Mouse (Mus musculus) mature B cell (primary cell): ENCODE results near the gene Smad3.

ENCODE experiments used
- in situ Hi-C: fragments of 300-500 bp; cut with MboI; formaldehyde crosslinking; loops from 2 replicates; pipeline ENCODE4 v1.14.3; 2019

Smad3 gene

DNA sequence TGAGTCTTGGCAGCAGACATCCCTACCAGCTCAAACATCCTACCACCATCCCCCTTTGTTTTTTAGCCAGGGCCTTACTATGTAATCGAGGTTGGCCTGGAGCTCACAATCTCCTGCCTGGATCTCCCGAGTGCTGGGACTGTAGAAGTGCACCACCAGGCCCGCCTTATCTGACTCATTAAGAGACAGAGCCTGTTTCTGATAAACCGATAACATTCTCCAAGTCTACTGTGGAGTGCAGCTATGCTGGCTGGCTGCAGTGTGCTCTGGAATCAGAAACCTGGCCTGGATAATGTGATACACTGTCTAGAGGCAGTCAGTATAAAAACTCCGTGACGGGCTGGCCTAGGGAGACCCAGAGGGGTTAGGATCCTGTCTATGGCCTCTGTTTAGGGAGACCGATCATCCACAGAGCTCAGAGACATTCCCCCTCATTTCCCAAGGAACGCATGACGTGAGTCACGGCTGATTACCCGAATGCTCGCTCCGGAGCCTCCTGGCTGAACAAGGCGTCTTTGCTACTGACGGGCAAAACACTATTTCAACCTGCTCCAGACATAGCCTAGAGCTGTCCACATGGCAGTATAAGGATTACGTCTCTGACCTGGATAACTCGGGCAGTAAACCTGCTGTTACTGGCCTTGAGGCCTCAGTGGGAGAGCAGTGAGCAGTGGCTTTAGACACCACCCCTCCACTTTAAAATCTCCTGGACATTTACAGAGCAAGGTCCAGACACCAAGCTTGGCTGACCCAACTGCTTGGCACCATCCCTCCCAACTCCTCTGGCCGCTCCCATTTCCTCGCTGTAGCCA lies 11.8 kb downstream of the Smad3 start:
- in situ Hi-C loops, result no loop called here

DNA sequence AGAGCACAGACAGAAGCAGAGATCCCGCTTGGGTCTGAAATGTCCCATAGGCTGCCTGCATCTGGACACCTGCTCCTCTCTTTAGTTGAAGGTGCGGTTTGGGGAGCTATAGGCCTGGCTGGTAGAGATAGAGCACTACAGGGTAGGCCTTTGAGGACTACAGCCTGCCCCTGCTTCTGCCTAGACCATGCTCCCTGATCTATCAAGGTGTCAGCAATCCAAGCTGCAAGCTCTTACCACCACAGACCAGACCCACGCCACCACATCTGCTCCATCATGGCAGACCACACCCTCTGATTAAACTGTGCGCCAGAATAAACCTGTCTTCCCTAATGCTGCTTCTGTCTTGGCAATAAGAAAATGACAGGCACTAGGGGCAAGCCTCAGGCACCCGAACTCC lies 13.2 kb downstream of the Smad3 start:
- in situ Hi-C loops, result no loop called here

DNA sequence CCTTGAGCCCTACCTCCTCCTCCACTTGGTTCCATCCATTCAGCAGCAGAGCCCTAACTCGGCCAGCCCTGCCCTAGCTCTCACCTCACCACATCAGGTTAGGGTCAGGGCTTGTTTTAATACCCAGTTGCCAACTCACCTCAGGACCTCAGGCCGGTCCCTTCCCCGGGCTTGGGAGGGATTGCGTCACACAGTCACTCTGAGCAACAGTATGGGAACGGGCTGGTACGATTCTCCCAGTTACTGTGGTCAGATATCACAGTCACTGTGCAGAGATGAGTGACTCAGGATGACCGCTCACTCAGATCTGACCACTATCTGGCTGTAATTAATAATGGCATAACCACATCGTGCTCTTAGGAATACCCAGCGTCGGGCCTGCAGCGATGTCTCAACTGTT lies 14.0 kb downstream of the Smad3 start:
- in situ Hi-C loops, result no loop called here

DNA sequence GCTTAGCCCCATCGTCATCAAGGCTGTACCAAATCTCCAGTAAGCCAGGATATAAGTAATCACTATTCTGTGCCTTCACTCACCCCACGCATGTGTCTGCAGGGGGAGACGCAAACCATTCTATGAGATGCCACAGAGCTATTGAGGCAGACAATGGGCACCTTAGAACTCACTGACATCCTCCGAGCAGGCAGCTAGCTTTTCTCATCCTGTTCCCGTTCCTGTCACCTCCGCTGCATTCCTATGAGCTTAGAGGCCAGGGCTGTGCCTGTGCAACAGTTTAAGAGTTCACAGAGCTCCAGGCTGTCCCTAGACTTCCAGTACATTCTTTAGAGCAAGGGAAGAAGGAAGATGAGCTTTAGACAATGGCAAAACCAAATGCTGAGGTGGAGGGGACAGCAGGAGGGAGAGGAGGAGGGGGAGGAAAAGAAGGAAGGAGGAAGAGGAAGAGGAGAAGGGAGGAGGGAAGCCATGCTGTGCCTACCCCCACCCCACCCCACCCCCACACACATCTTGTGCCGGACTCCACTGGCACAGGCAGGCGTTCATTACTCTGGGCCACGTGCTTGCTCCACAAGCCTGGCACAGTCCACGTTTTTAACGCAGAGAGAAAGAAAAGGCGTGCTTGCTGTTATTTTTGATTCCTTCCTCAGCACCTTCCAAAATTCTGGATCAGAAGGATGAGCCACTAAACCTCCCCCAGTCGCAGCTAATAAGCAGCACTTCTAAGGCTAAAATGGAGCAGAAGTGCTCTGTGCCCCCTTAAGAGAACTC lies 14.7 kb downstream of the Smad3 start:
- in situ Hi-C loops, result no loop called here

GRCm38 (mm10) chr9:63742318-63742717 lies 15.5 kb downstream of the Smad3 start:
- in situ Hi-C loops, result no loop called here

DNA sequence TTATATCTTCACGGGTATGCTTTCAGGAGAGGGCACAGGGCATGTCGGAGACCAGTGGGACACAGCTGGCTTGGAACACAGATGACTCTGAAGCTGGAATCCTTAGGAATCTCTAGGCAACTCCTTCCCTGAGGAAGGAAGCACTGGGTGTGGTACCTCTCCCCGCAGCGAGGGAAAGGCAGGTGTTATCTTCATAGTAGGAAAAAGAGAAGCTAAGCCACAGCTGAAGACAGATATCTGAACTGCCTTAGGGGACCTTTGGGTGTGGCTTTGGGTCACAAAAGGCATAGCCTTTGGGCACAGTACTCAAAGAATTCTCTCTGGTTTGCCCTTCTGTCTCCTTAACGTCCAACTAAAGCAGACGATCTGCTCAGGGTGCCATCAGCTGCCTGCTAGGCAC lies 16.0 kb downstream of the Smad3 start:
- in situ Hi-C loops, result no loop called here

GRCm38 (mm10) chr9:63740320-63740841 lies 17.4 kb downstream of the Smad3 start:
- in situ Hi-C loops, result no loop called here

DNA sequence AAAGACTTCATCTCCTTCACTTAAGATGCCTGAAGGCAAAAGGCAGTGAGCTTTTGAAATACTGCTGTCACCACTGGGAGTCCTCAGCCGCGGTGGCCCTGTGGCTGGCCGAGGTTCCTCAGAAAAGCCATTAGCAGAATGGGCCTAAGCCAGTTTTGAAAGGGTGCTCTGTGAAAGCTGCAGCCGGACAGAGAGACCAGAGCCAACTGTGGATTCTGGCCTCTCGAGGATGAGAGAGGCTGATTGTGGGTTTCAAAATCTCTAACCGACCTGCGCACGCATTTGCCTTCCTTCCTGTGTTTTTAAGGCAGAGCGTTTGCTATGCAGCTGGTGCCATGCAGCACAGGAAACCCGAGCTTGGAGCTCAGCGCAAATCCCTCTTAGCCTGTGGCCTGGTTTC lies 19.0 kb downstream of the Smad3 start:
- in situ Hi-C loops, result no loop called here

DNA sequence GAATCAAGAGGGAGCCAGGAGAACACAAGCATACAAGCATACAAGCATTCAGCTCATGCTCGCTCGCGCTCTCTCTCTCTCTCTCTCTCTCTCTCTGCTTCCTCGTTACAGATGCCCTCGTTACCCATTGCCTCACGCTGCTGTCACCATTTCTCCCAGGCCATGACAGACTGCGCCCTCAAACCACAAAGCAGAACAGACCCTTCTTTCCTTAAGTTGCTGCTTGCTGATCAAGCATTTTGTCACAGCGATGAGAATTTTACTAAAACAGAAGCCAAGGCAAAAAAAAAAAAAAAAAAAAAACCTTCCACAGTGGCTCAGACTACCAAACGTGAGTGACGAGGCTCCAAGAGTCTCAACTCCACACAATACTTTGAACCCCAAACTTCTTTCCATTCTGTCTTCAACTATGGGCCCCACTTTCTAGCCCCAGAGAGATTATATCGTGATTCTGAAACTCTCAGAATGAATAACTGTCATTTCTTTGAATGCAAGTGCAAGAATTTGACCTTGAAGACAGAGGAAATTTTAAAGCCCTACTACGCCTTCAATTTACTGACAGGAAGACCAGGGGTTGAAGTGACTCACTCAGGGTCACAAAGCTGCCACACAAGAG lies 19.6 kb downstream of the Smad3 start:
- in situ Hi-C loops, result no loop called here

- in situ Hi-C loops, result no loop called here
These were observed 20.3 kb downstream of the Smad3 start for GRCm38 (mm10) chr9:63737426-63737931.

DNA sequence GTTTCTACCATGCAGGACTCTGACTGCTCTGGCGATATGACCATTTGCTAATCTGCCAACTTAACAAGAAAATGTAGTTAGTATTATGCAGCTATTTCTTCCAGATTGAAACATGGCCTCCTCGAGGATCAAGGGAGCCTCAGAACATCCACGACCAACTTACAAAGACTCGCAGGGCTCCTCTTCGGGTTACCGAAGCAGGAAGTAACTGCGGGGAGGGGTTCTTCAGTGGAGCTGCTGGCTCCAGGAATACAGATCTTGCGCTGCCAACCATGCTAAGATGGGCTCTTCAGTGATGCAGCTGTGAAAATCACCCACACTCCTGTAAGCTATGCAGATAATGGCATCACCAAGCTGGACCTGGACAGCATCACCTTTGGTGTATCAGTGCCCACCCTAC lies 23.5 kb downstream of the Smad3 start:
- in situ Hi-C loops, result no loop called here

GRCm38 (mm10) chr9:63732700-63733099 lies 25.1 kb downstream of the Smad3 start:
- in situ Hi-C loops, result no loop called here

DNA sequence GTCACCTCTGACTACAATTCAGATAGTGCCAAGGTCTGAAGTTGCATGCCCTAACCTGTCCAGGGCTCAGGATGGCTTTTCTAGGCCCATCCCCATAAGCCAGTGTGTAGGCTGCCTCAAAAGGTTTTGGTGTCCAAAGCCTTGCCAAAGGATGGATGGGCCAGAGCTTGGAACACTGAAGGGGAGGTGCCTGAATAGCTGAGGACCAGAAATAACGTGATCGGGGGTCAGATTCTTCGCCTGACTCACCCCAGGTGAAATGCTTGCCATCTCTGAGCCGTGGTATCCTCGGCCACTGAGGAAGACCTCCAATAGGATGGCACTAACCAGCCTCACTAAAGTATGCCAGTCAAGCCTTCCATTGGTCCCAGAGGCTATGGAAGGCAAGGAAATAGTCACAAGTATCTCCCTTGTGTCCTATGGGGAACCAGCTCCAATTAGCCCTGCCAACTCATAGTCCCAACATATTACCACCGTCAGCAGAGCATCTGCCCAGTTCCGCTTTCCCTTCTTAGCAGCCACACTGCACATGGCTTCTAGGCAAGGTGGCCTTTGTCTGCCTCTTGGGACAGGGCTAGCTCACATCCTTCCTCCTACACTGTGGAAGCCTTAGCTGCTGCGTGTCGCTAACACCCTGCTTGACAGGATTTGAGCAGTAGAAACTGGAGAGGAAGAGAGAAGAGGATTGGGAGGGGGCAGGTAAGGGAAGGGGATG lies 26.5 kb downstream of the Smad3 start:
- in situ Hi-C loops, result no loop called here

- in situ Hi-C loops, result no loop called here
These were observed 28.8 kb downstream of the Smad3 start for GRCm38 (mm10) chr9:63728969-63729368.

DNA sequence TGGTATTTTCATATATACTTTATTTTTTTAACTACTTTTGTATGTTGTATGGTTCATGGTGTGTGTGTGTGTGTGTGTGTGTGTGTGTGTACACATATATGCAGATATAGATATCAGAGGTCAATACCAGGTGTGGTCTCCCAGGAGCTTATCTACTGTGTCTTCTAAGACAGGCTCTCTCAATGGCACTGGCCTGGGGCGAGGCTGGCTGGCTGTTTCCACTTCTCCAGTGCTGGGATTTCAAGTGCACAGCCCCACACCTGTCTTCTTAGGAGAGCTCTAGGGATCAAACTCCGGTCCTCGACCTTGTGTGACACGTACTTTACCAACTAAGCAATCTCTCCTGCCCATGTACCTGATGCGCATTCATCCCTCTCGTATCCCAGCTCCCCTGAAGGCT lies 30.7 kb downstream of the Smad3 start:
- in situ Hi-C loops, result no loop called here

- in situ Hi-C loops, result no loop called here
These were observed 31.4 kb downstream of the Smad3 start for GRCm38 (mm10) chr9:63726088-63727010.

- in situ Hi-C loops, result no loop called here
These were observed 33.0 kb downstream of the Smad3 start for GRCm38 (mm10) chr9:63724750-63725149.

GRCm38 (mm10) chr9:63722918-63723317 lies 34.9 kb downstream of the Smad3 start:
- in situ Hi-C loops, result no loop called here

- in situ Hi-C loops, result no loop called here
These were observed 35.4 kb downstream of the Smad3 start for GRCm38 (mm10) chr9:63722350-63722749.

- in situ Hi-C loops, result no loop called here
These were observed 36.1 kb downstream of the Smad3 start for GRCm38 (mm10) chr9:63721573-63722275.
